Comparison of ENCODE assay signal across 10 mouse cellular contexts in the genomic region with DNA sequence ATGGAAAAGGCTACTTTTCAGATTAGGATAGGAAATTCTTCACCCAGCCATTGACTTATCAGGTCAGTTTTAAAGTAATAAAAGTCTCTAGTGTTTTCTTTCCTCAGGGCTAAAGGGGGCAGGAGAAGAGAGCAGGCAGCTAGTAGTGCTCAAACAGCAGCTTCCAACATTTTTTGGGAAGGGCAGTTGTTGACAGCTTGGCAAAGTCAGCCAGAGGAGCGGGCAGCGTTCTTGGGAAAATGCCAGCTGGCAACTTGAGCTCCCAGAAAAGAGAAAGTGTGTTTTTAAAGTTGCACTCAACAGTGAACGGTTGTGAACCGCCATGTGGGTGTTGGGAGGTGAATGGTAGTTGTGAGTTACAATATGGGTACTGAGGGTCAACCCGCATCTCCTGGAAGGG. TPM values are rescaled to one million over a fixed set of nuclear protein-coding genes. Genes with fewer than 3 reads are reported as not detected.
A peak's percentile ranks its signal among the peaks of the same experiment; 100 is the strongest.
DNase-seq lines count a peak whose midpoint lies in the region; ATAC-seq lines count a peak whose summit lies in the region.
"Had no signal": no experiment of that assay in that cellular context is flagged by ENCODE, and none has a peak within 500 bp of the region (broad histone marks: within the 10 kb centered on the region; RNA-seq: fewer than 3 reads in every experiment).

No protein-coding gene starts in this region.

- ATAC-seq in forebrain, embryonic 11.5 days (replicated peaks; ENCODE audit: low FRiP score), result no peak
- ATAC-seq: activated CD4-positive, CD25-positive, alpha-beta regulatory T cell, adult 4 months had no signal

- no peaks in the 10 kb centered on the region for H3K36me3 ChIP-seq in forebrain, embryonic 11.5 days (ENCODE audit: control insufficient read depth, insufficient read depth, low read length)

- no peaks in the 10 kb centered on the region for H3K4me1 ChIP-seq in forebrain, embryonic 11.5 days (replicated peaks; ENCODE audit: control insufficient read depth, insufficient read depth, low read length)

- H3K9ac ChIP-seq in forebrain, embryonic 11.5 days (ENCODE audit: low read length), result no peak overlapping the region

- H3K4me3 ChIP-seq in forebrain, embryonic 11.5 days (ENCODE audit: low read depth, low read length), result no peak overlapping the region

- DNase-seq in gastrocnemius, adult 18-20 months (ENCODE audit: low spot score), result peak; percentile 43
- no peak for DNase-seq in gastrocnemius, postnatal 36 days
- DNase-seq in right cerebral cortex, adult 18-20 months, result peak; percentile 11
- no peak for DNase-seq in right cerebral cortex, postnatal 25 days
- peak; percentile 62 to 84 for DNase-seq in heart, postnatal 14 days
- peak; percentile 78 for DNase-seq in lung, postnatal 36 days
- no peak for DNase-seq in forebrain, embryonic 11.5 days (ENCODE audit: low spot score)
- no peak for DNase-seq in layer of hippocampus, postnatal 36 days
- DNase-seq: embryo, embryonic 11 days had no signal

- H3K9me3 ChIP-seq in forebrain, embryonic 11.5 days (ENCODE audit: control insufficient read depth, low read length), result no peaks in the 10 kb centered on the region

- H3K27ac ChIP-seq in forebrain, embryonic 11.5 days (ENCODE audit: low read depth, low read length), result no peak overlapping the region

- whole genome bisulfite sequencing in forebrain, embryonic 11.5 days, result 90% methylated on average over 5 of the region's 5 CpGs

- no peak overlapping the region for H3K4me2 ChIP-seq in forebrain, embryonic 11.5 days (ENCODE audit: low read depth, low read length, severe bottlenecking)

- intact Hi-C loops in gastrocnemius, postnatal 36 days (cut with DNase I), result no loop called here
- intact Hi-C loops in heart, postnatal 14 days (cut with DNase I), result no loop called here

- no peaks in the 10 kb centered on the region for H3K27me3 ChIP-seq in forebrain, embryonic 11.5 days (ENCODE audit: control insufficient read depth, insufficient read depth, low read length)

RNA-seq across cellular contexts. Expression of gene I830077J02Rik, which starts 2.6 kb away (rescaled TPM):
- under 1 TPM; 0.07 to 0.34 TPM for total RNA-seq in gastrocnemius, adult 18-20 months (2021)
- under 1 TPM in 1 of 2 experiments, not detected in 1; 0.26 TPM for total RNA-seq in gastrocnemius, postnatal 36 days (2021)
- under 1 TPM; 0.81 to 0.88 TPM for total RNA-seq in heart, postnatal 14 days (2021)
- polyA plus RNA-seq in forebrain, embryonic 11.5 days (2014; fragmentation: Nextera tagmentation; extraction: Ambion mirVana), result 0.52 and 0.64 TPM in 2 replicates
- total RNA-seq in layer of hippocampus, postnatal 36 days (2021), result under 1 TPM; 0.56 to 0.90 TPM

RNA-seq across cellular contexts. Expression of gene Wdr77, which starts 24.1 kb away (rescaled TPM):
- total RNA-seq in gastrocnemius, adult 18-20 months (2021), result 10 to 100 TPM; 26.3 to 29.4 TPM
- 10 to 100 TPM; 26.9 to 29.3 TPM for total RNA-seq in gastrocnemius, postnatal 36 days (2021)
- total RNA-seq in heart, postnatal 14 days (2021), result 10 to 100 TPM; 38.9 to 47.3 TPM
- 148 and 173 TPM in 2 replicates for polyA plus RNA-seq in forebrain, embryonic 11.5 days (2014; fragmentation: Nextera tagmentation; extraction: Ambion mirVana)
- 10 to 100 TPM; 50.8 to 50.9 TPM for total RNA-seq in layer of hippocampus, postnatal 36 days (2021)

RNA-seq across cellular contexts. Expression of gene Atp5f1, which starts 24.9 kb away (rescaled TPM):
- total RNA-seq in gastrocnemius, adult 18-20 months (2021), result 100 to 1,000 TPM; 591 to 642 TPM
- total RNA-seq in gastrocnemius, postnatal 36 days (2021), result 100 to 1,000 TPM; 614 to 667 TPM
- 1,000 to 10,000 TPM; 1,017 to 1,034 TPM for total RNA-seq in heart, postnatal 14 days (2021)
- polyA plus RNA-seq in forebrain, embryonic 11.5 days (2014; fragmentation: Nextera tagmentation; extraction: Ambion mirVana), result 457 and 514 TPM in 2 replicates
- total RNA-seq in layer of hippocampus, postnatal 36 days (2021), result 100 to 1,000 TPM; 277 to 291 TPM

RNA-seq across cellular contexts. Expression of gene Ovgp1, which starts 38.5 kb away (rescaled TPM):
- under 1 TPM; 0.68 to 0.85 TPM for total RNA-seq in gastrocnemius, adult 18-20 months (2021)
- under 1 TPM; 0.51 to 0.79 TPM for total RNA-seq in gastrocnemius, postnatal 36 days (2021)
- total RNA-seq in heart, postnatal 14 days (2021), result under 1 TPM; 0.38 to 0.56 TPM
- polyA plus RNA-seq in forebrain, embryonic 11.5 days (2014; fragmentation: Nextera tagmentation; extraction: Ambion mirVana), result 3.2 and 3.4 TPM in 2 replicates
- total RNA-seq in layer of hippocampus, postnatal 36 days (2021), result 1 to 10 TPM; 2.8 to 3.0 TPM

Comparison
In these comparisons a context has a peak if more than half of its experiments do, and no peak if none do; other contexts are left out.
1. DNase-seq: peak in gastrocnemius, adult 18-20 months (single experiment), right cerebral cortex, adult 18-20 months (single experiment), heart, postnatal 14 days (2 of 2) and lung, postnatal 36 days (single experiment); none in gastrocnemius, postnatal 36 days (0 of 2), right cerebral cortex, postnatal 25 days (single experiment), forebrain, embryonic 11.5 days (single experiment) and layer of hippocampus, postnatal 36 days (0 of 2).